Mouse (Mus musculus) liver, adult 2 months (tissue): ENCODE measurements at regions not wholly inside any gene's neighbourhood (a gene's known extent, or its start where the extent isn't known, plus 50 kb on each side); places are given as distances from the start of the nearest gene placed in this dataset.

Source experiments
- CTCF ChIP-seq: fragments of 200-500 bp; IDR thresholded peaks from 2 replicates; pipeline ENCODE4 v1.5.1; 2011; ENCODE audit warnings: low read depth, low read length, control low read depth
- POLR2A ChIP-seq: fragments of 200-500 bp; IDR thresholded peaks from 2 replicates; pipeline ENCODE4 v1.6.1; 2011; ENCODE audit warnings: low read length, control low read depth; ENCODE audit not compliant: insufficient read depth; ENCODE audit errors: extremely low read depth

DNA sequence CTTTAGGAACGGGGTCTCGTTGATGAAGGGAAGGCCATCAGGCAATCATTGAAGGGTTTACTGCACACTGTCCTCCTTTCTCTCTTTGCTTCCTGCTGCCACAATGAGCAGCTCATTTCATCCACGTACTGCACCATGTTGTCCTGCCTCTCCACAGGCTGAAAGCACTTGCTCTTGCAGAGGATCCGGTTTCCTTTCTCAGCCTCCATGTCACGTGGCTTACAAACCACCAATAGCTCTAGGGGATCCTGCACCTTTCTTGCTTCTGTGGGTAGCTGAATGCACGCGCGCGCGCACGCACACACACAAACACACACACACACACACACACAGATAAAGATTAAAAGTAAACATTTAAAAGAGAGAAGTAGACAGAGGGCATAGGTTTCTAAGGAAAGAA lies 108.9 kb upstream of the Tns3 start:
- no peak for TF ChIP-seq CTCF
- TF ChIP-seq POLR2A: no peak
